Mouse (Mus musculus) embryonic facial prominence, embryonic 11.5 days (tissue): ENCODE measurements at regions not wholly inside any gene's neighbourhood (a gene's known extent, or its start where the extent isn't known, plus 50 kb on each side); places are given as distances from the start of the nearest gene placed in this dataset.
A peak's percentile ranks its signal among the peaks of the same experiment; 100 is the strongest.

Experiments
- ATAC-seq: fragments of 200-750 bp; cut with Nextera tagmentation; replicated peaks from 2 replicates; pipeline ENCODE4 v1.8.0; 2017; ENCODE audit warnings: low read depth; ENCODE audit not compliant: insufficient number of reproducible peaks, low FRiP score, low TSS enrichment
- DNase-seq: peaks from one replicate; pipeline ENCODE4 v3.0.0-alpha.2; 2015; ENCODE audit warnings: low spot score
- H3K27ac ChIP-seq: fragments of 300-500 bp; sonication (generic); replicated peaks from 2 replicates; pipeline ENCODE4 v1.5.1; 2014; ENCODE audit warnings: mild to moderate bottlenecking, low read depth, low read length, control low read depth
- H3K27me3 ChIP-seq: fragments of 300-500 bp; sonication (generic); 2 replicates; pipeline ENCODE4 v1.6.1; 2014; ENCODE audit warnings: mild to moderate bottlenecking, low read length, moderate library complexity, mixed read lengths; ENCODE audit not compliant: control insufficient read depth, insufficient read depth
- H3K36me3 ChIP-seq: fragments of 300-500 bp; sonication (generic); replicated peaks from 2 replicates; pipeline ENCODE4 v1.6.1; 2014; ENCODE audit warnings: low read depth, mild to moderate bottlenecking, low read length, moderate library complexity, mixed read lengths; ENCODE audit not compliant: control insufficient read depth, insufficient read depth
- H3K4me1 ChIP-seq: fragments of 300-500 bp; sonication (generic); 2 replicates; pipeline ENCODE4 v1.6.1; 2014; ENCODE audit warnings: low read length, mixed read lengths; ENCODE audit not compliant: control insufficient read depth, insufficient read depth
- H3K4me2 ChIP-seq: fragments of 300-500 bp; sonication (generic); 2 replicates; pipeline ENCODE4 v1.6.1; 2014; ENCODE audit warnings: low read depth, mild to moderate bottlenecking, control low read depth, low read length, moderate library complexity
- H3K4me3 ChIP-seq: fragments of 300-500 bp; sonication (generic); 2 replicates; pipeline ENCODE4 v1.5.1; 2014; ENCODE audit warnings: low read depth, low read length, control low read depth
- H3K9ac ChIP-seq: fragments of 300-500 bp; sonication (generic); replicated peaks from 2 replicates; pipeline ENCODE4 v1.6.1; 2014; ENCODE audit warnings: mild to moderate bottlenecking, control low read depth, low read length
- H3K9me3 ChIP-seq: fragments of 300-500 bp; sonication (generic); replicated peaks from 2 replicates; pipeline ENCODE4 v1.6.1; 2016; ENCODE audit warnings: mild to moderate bottlenecking, low read length, inconsistent platforms, mixed read lengths; ENCODE audit not compliant: control insufficient read depth
- WGBS: fragments of 180-500 bp; shearing (Covaris S2); extraction: QIAGEN DNeasy Blood & Tissue Kit; methylation state at CpG from one replicate; pipeline ENCODE4 v1.1.7; 2014; 5-methylcytosine and 5-hydroxymethylcytosine counted together

- ATAC-seq, result no peak
- no peak overlapping the region for H3K4me3 ChIP-seq
- no peaks in the 10 kb centered on the region for H3K27me3 ChIP-seq
- no peak overlapping the region for H3K9ac ChIP-seq
- H3K4me1 ChIP-seq, result no peaks in the 10 kb centered on the region
- no peaks in the 10 kb centered on the region for H3K9me3 ChIP-seq
- H3K27ac ChIP-seq, result no peak overlapping the region
- H3K4me2 ChIP-seq, result no peak overlapping the region
- peak; percentile 21 for DNase-seq
- 59% methylated on average over 5 of the region's 5 CpGs for WGBS
- no peaks in the 10 kb centered on the region for H3K36me3 ChIP-seq
These were observed 248.8 kb upstream of the Fggy start for GRCm38 (mm10) chr4:95308469-95308895.

- ATAC-seq, result no peak
- H3K9ac ChIP-seq, result no peak overlapping the region
- no peaks in the 10 kb centered on the region for H3K9me3 ChIP-seq
- no peaks in the 10 kb centered on the region for H3K36me3 ChIP-seq
- WGBS, result 78% methylated on average over 6 of the region's 6 CpGs
- DNase-seq, result no peak
- H3K4me2 ChIP-seq, result no peak overlapping the region
- H3K27ac ChIP-seq, result no peak overlapping the region
- no peaks in the 10 kb centered on the region for H3K27me3 ChIP-seq
- H3K4me1 ChIP-seq, result no peaks in the 10 kb centered on the region
- no peak overlapping the region for H3K4me3 ChIP-seq
These were observed 246.9 kb upstream of the Fggy start for GRCm38 (mm10) chr4:95310410-95310809.

GRCm38 (mm10) chr4:95317821-95318290, 239.5 kb upstream of the Fggy start:
- Histone ChIP-seq H3K9ac (no peak overlapping the region), H3K4me3 (no peak overlapping the region), H3K27me3 (no peaks in the 10 kb centered on the region), H3K36me3 (no peaks in the 10 kb centered on the region), H3K27ac (peak overlapping the region; percentile 78), H3K9me3 (no peaks in the 10 kb centered on the region), H3K4me1 (no peaks in the 10 kb centered on the region; the same call in none of the 2 replicates), H3K4me2 (peak overlapping the region; percentile 10; the same call in 1 of the 2 replicates)
- DNase-seq (peak; percentile 94), ATAC-seq (peak; percentile 87)
- WGBS, result 10% methylated on average over 3 of the region's 3 CpGs

GRCm38 (mm10) chr4:95318561-95318960, 238.7 kb upstream of the Fggy start:
- 51% methylated on average over 1 of the region's 1 CpGs for WGBS
- DNase-seq, result peak; percentile 83

GRCm38 (mm10) chr4:95319036-95319435, 238.3 kb upstream of the Fggy start:
- no peaks in the 10 kb centered on the region for H3K27me3 ChIP-seq
- no peak overlapping the region for H3K4me2 ChIP-seq
- no peaks in the 10 kb centered on the region for H3K9me3 ChIP-seq
- H3K27ac ChIP-seq, result 0 out of 2 replicates have a peak overlapping the region, but pooled peaks have one; percentile 3
- no peaks in the 10 kb centered on the region for H3K36me3 ChIP-seq
- H3K4me3 ChIP-seq, result no peak overlapping the region
- WGBS, result 18% methylated on average over 6 of the region's 6 CpGs
- no peaks in the 10 kb centered on the region; the same call in none of the 2 replicates for H3K4me1 ChIP-seq
- H3K9ac ChIP-seq, result no peak overlapping the region
- peak; percentile 40 for ATAC-seq
- peak; percentile 74 for DNase-seq

More at GRCm38 (mm10) chr4:95318561-95318960, 238.7 kb upstream of the Fggy start:
- no peak overlapping the region for H3K4me2 ChIP-seq
- no peak overlapping the region for H3K9ac ChIP-seq
- no peaks in the 10 kb centered on the region for H3K36me3 ChIP-seq
- no peak overlapping the region for H3K4me3 ChIP-seq
- H3K9me3 ChIP-seq, result no peaks in the 10 kb centered on the region
- H3K27ac ChIP-seq, result peak overlapping the region; percentile 78
- peak; percentile 68 for ATAC-seq
- no peaks in the 10 kb centered on the region; the same call in none of the 2 replicates for H3K4me1 ChIP-seq
- H3K27me3 ChIP-seq, result no peaks in the 10 kb centered on the region

- ATAC-seq (no peak; the same call in 1 of the 2 replicates), DNase-seq (no peak)
- Histone ChIP-seq H3K27ac (no peak overlapping the region), H3K9me3 (no peaks in the 10 kb centered on the region), H3K36me3 (no peaks in the 10 kb centered on the region), H3K9ac (no peak overlapping the region), H3K27me3 (no peaks in the 10 kb centered on the region), H3K4me1 (no peaks in the 10 kb centered on the region), H3K4me2 (no peak overlapping the region), H3K4me3 (no peak overlapping the region)
- 79% methylated on average over 1 of the region's 1 CpGs for WGBS
These were observed 231.4 kb upstream of the Fggy start for GRCm38 (mm10) chr4:95325861-95326260.

GRCm38 (mm10) chr4:95339822-95340221, 217.5 kb upstream of the Fggy start:
- no peak overlapping the region for H3K4me3 ChIP-seq
- ATAC-seq, result no peak
- no peaks in the 10 kb centered on the region for H3K36me3 ChIP-seq
- no peak for DNase-seq
- no peaks in the 10 kb centered on the region for H3K4me1 ChIP-seq
- no peak overlapping the region for H3K27ac ChIP-seq
- WGBS, result 85% methylated on average over 2 of the region's 2 CpGs
- H3K4me2 ChIP-seq, result no peak overlapping the region
- no peaks in the 10 kb centered on the region for H3K9me3 ChIP-seq
- H3K27me3 ChIP-seq, result no peaks in the 10 kb centered on the region
- no peak overlapping the region for H3K9ac ChIP-seq

GRCm38 (mm10) chr4:95340926-95341325, 216.4 kb upstream of the Fggy start:
- no peak overlapping the region for H3K9ac ChIP-seq
- 76% methylated on average over 3 of the region's 3 CpGs for WGBS
- H3K9me3 ChIP-seq, result no peaks in the 10 kb centered on the region
- H3K27me3 ChIP-seq, result no peaks in the 10 kb centered on the region
- DNase-seq (no peak), ATAC-seq (no peak)
- no peak overlapping the region for H3K4me2 ChIP-seq
- no peaks in the 10 kb centered on the region for H3K4me1 ChIP-seq
- no peak overlapping the region for H3K4me3 ChIP-seq
- no peaks in the 10 kb centered on the region for H3K36me3 ChIP-seq
- H3K27ac ChIP-seq, result no peak overlapping the region
